Mouse (Mus musculus): ENCODE results near the gene Yeats2. TPM values are rescaled to one million over a fixed set of nuclear protein-coding genes. Genes with fewer than 3 reads are reported as not detected.

The Yeats2 gene
- total and polyA plus RNA-seq, 2 experiments from 2014 or later = 11.4 to 48.6 TPM

GRCm38 (mm10) chr16:20151991-20152390 is 11.1 kb downstream of the Yeats2 start:
- Histone ChIP-seq H3K27ac (no peak overlapping the region), H3K9ac (replicated peaks; ENCODE audit: low read length) (no peak overlapping the region), H3K27me3 (ENCODE audit: insufficient read depth, low read length) (no peaks in the 10 kb centered on the region), H3K36me3 (ENCODE audit: insufficient read depth, low read length) (peaks cover 26% of the 10 kb centered on the region), H3K4me2 (ENCODE audit: low read depth, low read length) (no peak overlapping the region), H3K4me1 (ENCODE audit: insufficient read depth, low read length) (no peaks in the 10 kb centered on the region), H3K4me3 (ENCODE audit: low read length) (no peak overlapping the region), H3K9me3 (ENCODE audit: low read length) (no peaks in the 10 kb centered on the region)
- no peak for TF ChIP-seq CTCF (IDR thresholded peaks at IDR 0.05; ENCODE audit: low read depth)
- DNase-seq (ENCODE audit: low spot score) (no peak), ATAC-seq (no peak)
- WGBS = 76% methylated on average over 5 of the region's 5 CpGs

- ATAC-seq (no peak), DNase-seq (ENCODE audit: low spot score) (no peak)
- Histone ChIP-seq H3K9ac (replicated peaks; ENCODE audit: low read length) (no peak overlapping the region), H3K4me1 (ENCODE audit: insufficient read depth, low read length) (no peaks in the 10 kb centered on the region), H3K27me3 (ENCODE audit: insufficient read depth, low read length) (no peaks in the 10 kb centered on the region), H3K9me3 (ENCODE audit: low read length) (no peaks in the 10 kb centered on the region), H3K36me3 (ENCODE audit: insufficient read depth, low read length) (peaks cover 34% of the 10 kb centered on the region), H3K4me2 (ENCODE audit: low read depth, low read length) (no peak overlapping the region), H3K4me3 (ENCODE audit: low read length) (no peak overlapping the region), H3K27ac (no peak overlapping the region)
- WGBS = 70% methylated on average over 3 of the region's 3 CpGs
- no peak for TF ChIP-seq CTCF (IDR thresholded peaks at IDR 0.05; ENCODE audit: low read depth)
These were observed 12.9 kb downstream of the Yeats2 start for GRCm38 (mm10) chr16:20153742-20154141.

- H3K4me1 ChIP-seq (ENCODE audit: insufficient read depth, low read length) = no peaks in the 10 kb centered on the region
- TF ChIP-seq CTCF (IDR thresholded peaks at IDR 0.05; ENCODE audit: low read depth) = 0 out of 2 replicates have a peak, but pooled peaks have one; percentile 3
- no peak for DNase-seq (ENCODE audit: low spot score)
- no peak overlapping the region for H3K4me2 ChIP-seq (ENCODE audit: low read depth, low read length)
- H3K36me3 ChIP-seq (ENCODE audit: insufficient read depth, low read length) = peaks cover 52% of the 10 kb centered on the region
- no peak overlapping the region for H3K9ac ChIP-seq (replicated peaks; ENCODE audit: low read length)
- H3K27me3 ChIP-seq (ENCODE audit: insufficient read depth, low read length) = no peaks in the 10 kb centered on the region
- ATAC-seq = no peak
- no peak overlapping the region for H3K4me3 ChIP-seq (ENCODE audit: low read length)
- no peaks in the 10 kb centered on the region for H3K9me3 ChIP-seq (ENCODE audit: low read length)
- 87% methylated on average over 2 of the region's 2 CpGs for WGBS
- no peak overlapping the region for H3K27ac ChIP-seq
These were observed 19.3 kb downstream of the Yeats2 start for GRCm38 (mm10) chr16:20160130-20160529.

GRCm38 (mm10) chr16:20169071-20169470 is 28.2 kb downstream of the Yeats2 start:
- no peak for TF ChIP-seq CTCF (IDR thresholded peaks at IDR 0.05; ENCODE audit: low read depth)
- Histone ChIP-seq H3K36me3 (ENCODE audit: insufficient read depth, low read length) (peaks cover 37% of the 10 kb centered on the region), H3K4me2 (ENCODE audit: low read depth, low read length) (no peak overlapping the region), H3K27me3 (ENCODE audit: insufficient read depth, low read length) (no peaks in the 10 kb centered on the region), H3K27ac (peak overlapping the region; percentile 68), H3K4me3 (ENCODE audit: low read length) (no peak overlapping the region), H3K9me3 (ENCODE audit: low read length) (no peaks in the 10 kb centered on the region), H3K4me1 (ENCODE audit: insufficient read depth, low read length) (no peaks in the 10 kb centered on the region), H3K9ac (replicated peaks; ENCODE audit: low read length) (no peak overlapping the region)
- ATAC-seq (no peak), DNase-seq (ENCODE audit: low spot score) (no peak)
- 79% methylated on average over 3 of the region's 3 CpGs for WGBS

- H3K9ac ChIP-seq (replicated peaks; ENCODE audit: low read length) = no peak overlapping the region
- ATAC-seq (peak; percentile 90), DNase-seq (ENCODE audit: low spot score) (peak; percentile 53)
- no peaks in the 10 kb centered on the region for H3K27me3 ChIP-seq (ENCODE audit: insufficient read depth, low read length)
- H3K27ac ChIP-seq = peak overlapping the region; percentile 68
- 60% methylated on average over 3 of the region's 3 CpGs for WGBS
- H3K4me3 ChIP-seq (ENCODE audit: low read length) = no peak overlapping the region
- H3K4me1 ChIP-seq (ENCODE audit: insufficient read depth, low read length) = no peaks in the 10 kb centered on the region
- H3K4me2 ChIP-seq (ENCODE audit: low read depth, low read length) = no peak overlapping the region
- H3K9me3 ChIP-seq (ENCODE audit: low read length) = no peaks in the 10 kb centered on the region
- TF ChIP-seq CTCF (IDR thresholded peaks at IDR 0.05; ENCODE audit: low read depth) = 0 out of 2 replicates have a peak, but pooled peaks have one; percentile 19
- peaks cover 42% of the 10 kb centered on the region for H3K36me3 ChIP-seq (ENCODE audit: insufficient read depth, low read length)
These were observed 28.7 kb downstream of the Yeats2 start for GRCm38 (mm10) chr16:20169471-20170106.

- DNase-seq (ENCODE audit: low spot score) = no peak
- Histone ChIP-seq H3K27me3 (ENCODE audit: insufficient read depth, low read length) (no peaks in the 10 kb centered on the region), H3K4me3 (ENCODE audit: low read length) (no peak overlapping the region), H3K4me2 (ENCODE audit: low read depth, low read length) (no peak overlapping the region), H3K27ac (no peak overlapping the region), H3K9me3 (ENCODE audit: low read length) (no peaks in the 10 kb centered on the region), H3K4me1 (ENCODE audit: insufficient read depth, low read length) (no peaks in the 10 kb centered on the region), H3K36me3 (ENCODE audit: insufficient read depth, low read length) (peaks cover 33% of the 10 kb centered on the region; the same call in 1 of the 2 replicates), H3K9ac (replicated peaks; ENCODE audit: low read length) (no peak overlapping the region)
- TF ChIP-seq CTCF (IDR thresholded peaks at IDR 0.05; ENCODE audit: low read depth) = peak; percentile 28; the same call in 1 of the 2 replicates
- ATAC-seq = no peak
- WGBS = 83% methylated on average over 23 of the region's 23 CpGs
These were observed 38.7 kb downstream of the Yeats2 start for GRCm38 (mm10) chr16:20179406-20180175.
